Mouse (Mus musculus) limb, embryonic 14.5 days (tissue): ENCODE results near the gene Colgalt1. TPM values are rescaled to one million over a fixed set of nuclear protein-coding genes. Genes with fewer than 3 reads are reported as not detected.

Experiments used
- ATAC-seq: fragments of 200-750 bp; cut with Nextera tagmentation; 2 replicates; pipeline ENCODE4 v1.8.0; 2017; ENCODE audit warnings: low read depth, moderate number of reproducible peaks, moderate TSS enrichment; ENCODE audit not compliant: low FRiP score
- DNase-seq: peaks from one replicate; pipeline ENCODE4 v3.0.0-alpha.2; 2015; ENCODE audit warnings: low spot score
- H3K27ac ChIP-seq: fragments of 300-500 bp; sonication (generic); replicated peaks from 2 replicates; pipeline ENCODE4 v1.5.1; 2014; ENCODE audit warnings: low read depth, mild to moderate bottlenecking, low read length, moderate library complexity, mixed read lengths
- H3K27me3 ChIP-seq: fragments of 300-500 bp; sonication (generic); 2 replicates; pipeline ENCODE4 v1.6.1; 2014; ENCODE audit warnings: low read length, mixed read lengths; ENCODE audit not compliant: control insufficient read depth, insufficient read depth
- H3K36me3 ChIP-seq: fragments of 300-500 bp; sonication (generic); 2 replicates; pipeline ENCODE4 v1.6.1; 2014; ENCODE audit warnings: mild to moderate bottlenecking, low read length, moderate library complexity, mixed read lengths; ENCODE audit not compliant: control insufficient read depth, insufficient read depth
- H3K4me1 ChIP-seq: fragments of 300-500 bp; sonication (generic); 2 replicates; pipeline ENCODE4 v1.6.1; 2014; ENCODE audit warnings: antibody characterized with exemption, low read length, mixed read lengths; ENCODE audit not compliant: control insufficient read depth, insufficient read depth
- H3K4me2 ChIP-seq: fragments of 300-500 bp; sonication (generic); replicated peaks from 2 replicates; pipeline ENCODE4 v1.6.1; 2014; ENCODE audit warnings: low read depth, mild to moderate bottlenecking, low read length, moderate library complexity; ENCODE audit not compliant: severe bottlenecking
- H3K4me3 ChIP-seq: fragments of 300-500 bp; sonication (generic); replicated peaks from 2 replicates; pipeline ENCODE4 v1.5.1; 2014; ENCODE audit warnings: low read length
- H3K9ac ChIP-seq: fragments of 300-500 bp; sonication (generic); 2 replicates; pipeline ENCODE4 v1.6.1; 2014; ENCODE audit warnings: mild to moderate bottlenecking, low read depth, low read length, moderate library complexity; ENCODE audit not compliant: severe bottlenecking
- H3K9me3 ChIP-seq: fragments of 300-500 bp; sonication (generic); 2 replicates; pipeline ENCODE4 v1.6.1; 2016; ENCODE audit warnings: low read length; ENCODE audit not compliant: control insufficient read depth
- POLR2A ChIP-seq: fragments of 200-500 bp; IDR thresholded peaks from 2 replicates; pipeline ENCODE4 v1.8.0; 2012; ENCODE audit warnings: inconsistent platforms, mild to moderate bottlenecking, moderate library complexity, borderline replicate concordance; ENCODE audit not compliant: insufficient read depth, insufficient read length; ENCODE audit errors: extremely low read depth
- WGBS: fragments of 180-500 bp; shearing (Covaris S2); extraction: QIAGEN DNeasy Blood & Tissue Kit; methylation state at CpG from one replicate; pipeline ENCODE4 v1.1.7; 2014; 5-methylcytosine and 5-hydroxymethylcytosine counted together
- polyA plus RNA-seq, 2 experiments: library from polyadenylated mRNA; depleted of rRNA in 1 of 2; stranded (reverse) in 1 of 2; unstranded in 1 of 2; fragments of >200 nt; fragmentation: Nextera tagmentation in 1 of 2; extraction: Ambion mirVana in 1 of 2; gene quantifications; 2 replicates each; pipeline versions ENCODE4 v1.2.1 to v1.2.3; 2012 to 2014

Gene Colgalt1
- polyA plus RNA-seq (2012; rRNA removed) (240 and 285 TPM in 2 replicates), polyA plus RNA-seq (2014; fragmentation: Nextera tagmentation; extraction: Ambion mirVana) (114 and 116 TPM in 2 replicates)

DNA sequence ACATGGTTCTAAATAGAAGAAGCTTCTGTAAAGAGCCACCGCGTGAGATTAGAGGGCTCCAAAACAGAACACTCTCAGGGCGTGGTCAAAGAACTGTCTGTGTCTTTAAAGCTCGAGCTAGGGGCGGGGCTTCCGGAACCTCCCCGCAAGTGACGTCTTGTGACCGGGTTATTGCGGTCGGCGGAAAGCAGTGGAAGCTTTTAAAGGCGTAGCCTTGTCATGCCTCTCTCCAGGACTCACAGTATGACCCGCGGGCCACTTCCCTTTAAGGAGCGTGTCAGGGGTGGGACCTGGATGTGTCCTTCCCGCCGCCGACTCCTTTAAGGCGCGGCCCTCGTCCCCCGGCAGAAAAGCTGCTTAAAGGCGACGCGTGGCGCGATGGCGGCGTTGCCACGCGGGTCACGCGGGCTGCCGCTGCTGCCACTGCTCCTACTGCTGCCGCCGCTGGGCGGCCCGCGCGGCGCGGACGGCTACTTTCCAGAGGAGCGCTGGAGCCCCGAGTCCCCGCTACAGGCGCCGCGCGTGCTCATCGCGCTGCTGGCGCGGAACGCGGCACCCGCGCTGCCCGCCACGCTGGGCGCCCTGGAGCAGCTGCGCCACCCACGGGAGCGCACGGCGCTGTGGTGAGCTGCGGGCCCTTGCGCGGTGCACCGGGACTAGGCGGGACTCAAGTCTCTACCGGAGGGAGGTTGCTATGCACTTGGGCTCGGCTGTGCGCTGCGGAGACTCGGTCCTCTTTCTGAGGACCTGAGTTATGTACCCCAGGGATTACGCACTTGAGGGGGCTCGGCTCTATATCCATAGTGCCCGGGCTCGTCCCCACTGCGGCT lies at the start of gene Colgalt1:
Gene Colgalt1 (plus strand): TSS at position 177 of the 830 bp plus-strand sequence.
- no peaks in the 10 kb centered on the region for H3K9me3 ChIP-seq
- 0 out of 2 replicates have a peak, but pooled peaks have one; percentile 53 for TF ChIP-seq POLR2A
- ATAC-seq (peak; percentile 98), DNase-seq (peak; percentile 99)
- peak within 1 kb of the TSS; percentile 64 for H3K4me2 ChIP-seq
- H3K36me3 ChIP-seq, result peaks cover 21% of the 10 kb centered on the region
- H3K4me3 ChIP-seq, result peak within 1 kb of the TSS; percentile 92
- H3K27me3 ChIP-seq, result no peaks in the 10 kb centered on the region
- under 1% methylated on average over 69 of the region's 82 CpGs for WGBS
- H3K27ac ChIP-seq, result peak within 1 kb of the TSS; percentile 90
- H3K4me1 ChIP-seq, result peaks cover 8% of the 10 kb centered on the region; the same call in 1 of the 2 replicates
- H3K9ac ChIP-seq, result peak within 1 kb of the TSS; percentile 90

DNA sequence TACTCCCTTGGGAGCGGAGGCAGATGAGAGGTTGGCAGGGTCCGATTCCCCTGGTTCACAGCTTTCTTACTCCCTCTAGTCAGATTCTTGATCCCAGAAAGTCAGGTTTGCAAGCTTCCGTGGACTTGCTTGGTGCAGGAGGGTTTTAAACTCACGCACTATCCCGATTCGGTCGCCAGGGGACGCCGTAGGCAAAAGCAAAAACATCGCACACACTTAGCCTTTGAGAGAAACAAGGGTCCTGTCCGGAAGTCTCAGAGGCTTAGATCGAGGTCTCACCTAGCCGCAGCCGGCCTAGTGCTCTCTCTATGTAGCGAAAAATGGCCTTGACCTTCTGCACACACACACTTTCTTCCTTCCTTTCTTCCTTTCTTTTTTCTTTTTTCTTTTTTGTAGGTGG lies 49.4 kb upstream of the Colgalt1 start:
- no peak for TF ChIP-seq POLR2A
- no peak overlapping the region for H3K27ac ChIP-seq
- H3K9me3 ChIP-seq, result peaks cover 4% of the 10 kb centered on the region
- no peak overlapping the region for H3K4me3 ChIP-seq
- H3K4me1 ChIP-seq, result peaks cover 6% of the 10 kb centered on the region
- no peak; the same call in 1 of the 2 replicates for ATAC-seq
- WGBS, result 4% methylated on average over 15 of the region's 15 CpGs
- no peaks in the 10 kb centered on the region for H3K36me3 ChIP-seq
- H3K27me3 ChIP-seq, result peaks cover 73% of the 10 kb centered on the region
- peak; percentile 64 for DNase-seq
- no peak overlapping the region for H3K9ac ChIP-seq
- H3K4me2 ChIP-seq, result no peak overlapping the region

DNA sequence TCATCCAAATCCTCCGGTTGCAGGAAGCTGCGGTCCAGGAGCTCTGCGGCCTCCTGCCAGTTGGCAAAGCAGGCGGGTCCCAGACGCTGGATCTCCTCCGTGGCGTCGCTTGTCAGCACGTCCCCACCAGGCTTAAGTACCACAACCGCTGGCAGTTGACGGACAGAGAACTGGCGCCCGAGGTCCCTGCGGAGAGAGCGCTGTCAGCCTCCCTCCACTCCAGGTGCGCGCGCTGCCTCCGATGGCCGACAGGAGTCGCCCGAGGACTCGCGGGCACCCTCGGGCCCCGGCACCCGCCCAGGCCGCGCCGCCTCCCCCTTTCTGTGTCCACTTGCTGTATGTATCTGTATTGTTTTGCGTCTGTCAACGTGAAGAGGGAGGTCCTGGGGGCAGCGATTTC lies 48.0 kb upstream of the Colgalt1 start:
- Histone ChIP-seq H3K4me3 (peak overlapping the region; percentile 23), H3K27ac (no peak overlapping the region), H3K4me2 (peak overlapping the region; percentile 45), H3K9ac (no peak overlapping the region), H3K4me1 (peaks cover 6% of the 10 kb centered on the region), H3K9me3 (peaks cover 4% of the 10 kb centered on the region), H3K27me3 (peaks cover 63% of the 10 kb centered on the region), H3K36me3 (no peaks in the 10 kb centered on the region)
- WGBS, result under 1% methylated on average over 31 of the region's 33 CpGs
- ATAC-seq (no peak), DNase-seq (peak; percentile 30)
- TF ChIP-seq POLR2A, result no peak

DNA sequence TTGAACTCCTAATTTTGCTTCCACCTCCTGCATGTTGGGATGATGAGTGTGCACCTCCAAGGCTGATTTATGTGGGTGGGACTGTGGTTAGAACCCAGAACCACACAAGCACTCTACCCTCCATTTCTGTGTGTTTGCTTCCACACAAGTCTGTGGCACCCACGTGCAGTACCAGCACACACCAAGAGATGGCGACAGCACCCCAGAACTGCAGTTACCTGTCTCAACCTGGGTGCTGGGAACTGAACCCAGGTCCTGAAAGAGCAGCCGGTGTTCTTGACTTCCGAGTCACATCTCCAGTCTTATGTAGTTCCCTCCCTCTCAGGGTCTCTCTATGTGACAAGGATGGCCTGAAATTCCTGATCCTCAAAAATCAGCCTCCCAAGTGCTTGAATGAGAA lies 46.8 kb upstream of the Colgalt1 start:
- H3K36me3 ChIP-seq, result no peaks in the 10 kb centered on the region
- H3K27ac ChIP-seq, result no peak overlapping the region
- H3K4me2 ChIP-seq, result no peak overlapping the region
- DNase-seq, result no peak
- no peak for TF ChIP-seq POLR2A
- H3K4me3 ChIP-seq, result no peak overlapping the region
- ATAC-seq, result no peak
- WGBS, result 84% methylated on average over 4 of the region's 4 CpGs
- no peak overlapping the region for H3K9ac ChIP-seq
- peaks cover 4% of the 10 kb centered on the region for H3K9me3 ChIP-seq
- H3K27me3 ChIP-seq, result peaks cover 58% of the 10 kb centered on the region
- peaks cover 9% of the 10 kb centered on the region for H3K4me1 ChIP-seq

DNA sequence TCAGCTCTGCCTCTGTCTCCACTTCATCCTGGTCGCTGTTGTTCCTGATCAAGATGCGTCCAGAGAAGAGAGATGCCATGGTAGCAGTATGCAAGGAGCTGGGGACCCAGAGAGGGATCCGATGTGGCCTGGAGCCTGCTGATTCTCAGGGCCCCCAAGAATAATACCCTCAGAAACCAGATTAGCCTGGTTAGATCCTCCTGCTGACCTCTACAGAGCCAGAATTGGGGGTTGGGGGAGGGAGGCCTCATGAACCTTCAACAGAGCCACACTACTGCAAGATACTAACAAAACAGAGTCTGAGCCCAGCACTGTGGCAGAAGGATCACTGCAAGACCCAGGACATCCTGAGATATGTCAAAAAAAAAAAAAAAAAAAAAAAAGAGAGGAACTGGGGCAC lies 44.3 kb upstream of the Colgalt1 start, which contains the start of gene Nxnl1:
Gene Nxnl1 (minus strand): TSS at position 101 of the 400 bp plus-strand sequence.
- WGBS, result 70% methylated on average over 3 of the region's 3 CpGs
- Histone ChIP-seq H3K4me2 (no peak within 1 kb of the TSS), H3K9me3 (peaks cover 4% of the 10 kb centered on the region), H3K4me3 (no peak within 1 kb of the TSS), H3K9ac (no peak within 1 kb of the TSS), H3K27ac (no peak within 1 kb of the TSS), H3K36me3 (no peaks in the 10 kb centered on the region), H3K27me3 (peaks cover 34% of the 10 kb centered on the region), H3K4me1 (peaks cover 23% of the 10 kb centered on the region)
- ATAC-seq (no peak), DNase-seq (no peak)
- no peak for TF ChIP-seq POLR2A
